Mouse (Mus musculus): ENCODE measurements at regions not wholly inside any gene's neighbourhood (a gene's known extent, or its start where the extent isn't known, plus 50 kb on each side); places are given as distances from the start of the nearest gene placed in this dataset.

DNA sequence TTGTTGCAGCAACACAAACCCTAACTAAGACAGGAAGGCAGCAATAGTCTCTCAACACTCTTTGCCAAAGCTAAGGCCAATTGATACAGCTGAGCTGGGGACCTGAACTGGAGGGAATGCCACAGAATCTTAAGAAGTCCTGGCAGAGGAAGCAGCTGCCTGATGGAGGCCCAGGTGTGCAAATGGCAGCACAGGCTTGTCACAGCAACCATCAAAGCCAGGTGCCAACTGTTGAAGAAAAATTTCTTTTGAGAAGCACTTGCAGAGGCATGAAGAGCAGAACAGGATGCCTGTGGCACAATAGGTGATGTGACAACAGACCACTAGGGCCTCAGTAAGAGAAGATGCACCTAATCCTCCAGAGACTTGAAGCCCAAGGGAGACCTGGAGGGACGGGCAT is 378.1 kb downstream of the Gsdmc2 start:
- H3K27ac ChIP-seq = no peak overlapping the region
- no peaks in the 10 kb centered on the region for H3K79me2 ChIP-seq (replicated peaks; ENCODE audit: control insufficient read depth, insufficient read depth, low read length)
- intact Hi-C loops (cut with DNase I) = no loop called here
- no peak for DNase-seq
- no peak for TF ChIP-seq CTCF (IDR thresholded peaks at IDR 0.05)
- TF ChIP-seq EP300 (IDR thresholded peaks at IDR 0.05; ENCODE audit: insufficient read depth, low read depth, low read length) = no peak
- TF ChIP-seq POLR2A (IDR thresholded peaks at IDR 0.05; ENCODE audit: insufficient read depth, low read depth, low read length) = no peak
- no peaks in the 10 kb centered on the region for H3K4me1 ChIP-seq (ENCODE audit: control insufficient read depth, insufficient read depth, low read length)
- no peaks in the 10 kb centered on the region for H3K36me3 ChIP-seq (ENCODE audit: control insufficient read depth, insufficient read depth, low read length)
- WGBS = 80% methylated on average over 1 of the region's 1 CpGs
- H3K27me3 ChIP-seq (ENCODE audit: control insufficient read depth, insufficient read depth, low read length) = no peaks in the 10 kb centered on the region
- H3K9ac ChIP-seq (ENCODE audit: low read depth, low read length) = no peak overlapping the region
- no peak overlapping the region for H3K4me3 ChIP-seq

DNA sequence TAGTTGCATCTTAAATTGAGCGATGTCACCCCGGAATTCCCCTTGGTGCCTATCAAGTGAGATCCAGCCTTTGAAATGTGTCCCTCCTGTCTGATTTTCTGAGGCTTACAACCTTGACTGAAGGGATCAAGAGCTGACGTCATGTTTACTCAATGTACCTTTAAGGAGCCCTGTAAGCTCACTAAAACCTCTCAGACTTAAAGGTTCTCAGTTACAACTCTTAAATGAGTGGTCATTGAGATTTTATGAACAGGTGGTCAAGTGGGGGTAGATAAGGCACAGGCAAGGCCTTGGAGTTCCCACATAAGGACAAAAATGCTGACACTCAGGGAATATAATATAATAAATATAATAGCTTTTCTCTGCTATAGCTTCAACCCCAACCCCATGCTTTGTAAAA is 392.4 kb downstream of the Gsdmc2 start:
- 91% methylated on average over 3 of the region's 3 CpGs for WGBS
- no peaks in the 10 kb centered on the region for H3K4me1 ChIP-seq (ENCODE audit: control insufficient read depth, insufficient read depth, low read length)
- TF ChIP-seq EP300 (IDR thresholded peaks at IDR 0.05; ENCODE audit: insufficient read depth, low read depth, low read length) (no peak), CTCF (IDR thresholded peaks at IDR 0.05) (no peak), POLR2A (IDR thresholded peaks at IDR 0.05; ENCODE audit: insufficient read depth, low read depth, low read length) (no peak)
- H3K36me3 ChIP-seq (ENCODE audit: control insufficient read depth, insufficient read depth, low read length) = no peaks in the 10 kb centered on the region
- no peak overlapping the region for H3K4me3 ChIP-seq
- no peaks in the 10 kb centered on the region for H3K79me2 ChIP-seq (replicated peaks; ENCODE audit: control insufficient read depth, insufficient read depth, low read length)
- intact Hi-C loops (cut with DNase I) = no loop called here
- H3K9ac ChIP-seq (ENCODE audit: low read depth, low read length) = no peak overlapping the region
- H3K27me3 ChIP-seq (ENCODE audit: control insufficient read depth, insufficient read depth, low read length) = no peaks in the 10 kb centered on the region
- no peak overlapping the region for H3K27ac ChIP-seq
- DNase-seq = no peak

- no peaks in the 10 kb centered on the region for H3K4me1 ChIP-seq (ENCODE audit: control insufficient read depth, insufficient read depth, low read length)
- H3K27me3 ChIP-seq (ENCODE audit: control insufficient read depth, insufficient read depth, low read length) = no peaks in the 10 kb centered on the region
- 78% methylated on average over 4 of the region's 4 CpGs for WGBS
- DNase-seq = no peak
- H3K9ac ChIP-seq (ENCODE audit: low read depth, low read length) = no peak overlapping the region
- H3K36me3 ChIP-seq (ENCODE audit: control insufficient read depth, insufficient read depth, low read length) = no peaks in the 10 kb centered on the region
- TF ChIP-seq CTCF (IDR thresholded peaks at IDR 0.05) (no peak), POLR2A (IDR thresholded peaks at IDR 0.05; ENCODE audit: insufficient read depth, low read depth, low read length) (no peak), EP300 (IDR thresholded peaks at IDR 0.05; ENCODE audit: insufficient read depth, low read depth, low read length) (no peak)
- no peak overlapping the region for H3K27ac ChIP-seq
- no peaks in the 10 kb centered on the region for H3K79me2 ChIP-seq (replicated peaks; ENCODE audit: control insufficient read depth, insufficient read depth, low read length)
- intact Hi-C loops (cut with DNase I) = no loop called here
- H3K4me3 ChIP-seq = no peak overlapping the region
Observed at GRCm38 (mm10) chr15:63446288-63446687, 398.7 kb downstream of the Gsdmc2 start.

- H3K27me3 ChIP-seq (ENCODE audit: control insufficient read depth, insufficient read depth, low read length) = no peaks in the 10 kb centered on the region
- H3K36me3 ChIP-seq (ENCODE audit: control insufficient read depth, insufficient read depth, low read length) = no peaks in the 10 kb centered on the region
- no peak overlapping the region for H3K27ac ChIP-seq
- no peaks in the 10 kb centered on the region for H3K4me1 ChIP-seq (ENCODE audit: control insufficient read depth, insufficient read depth, low read length)
- no peak for DNase-seq
- no peak overlapping the region for H3K4me3 ChIP-seq
- no peak for TF ChIP-seq POLR2A (IDR thresholded peaks at IDR 0.05; ENCODE audit: insufficient read depth, low read depth, low read length)
- no peak for TF ChIP-seq EP300 (IDR thresholded peaks at IDR 0.05; ENCODE audit: insufficient read depth, low read depth, low read length)
- no peak for TF ChIP-seq CTCF (IDR thresholded peaks at IDR 0.05)
- WGBS = 82% methylated on average over 4 of the region's 4 CpGs
- H3K79me2 ChIP-seq (replicated peaks; ENCODE audit: control insufficient read depth, insufficient read depth, low read length) = no peaks in the 10 kb centered on the region
- H3K9ac ChIP-seq (ENCODE audit: low read depth, low read length) = no peak overlapping the region
- intact Hi-C loops (cut with DNase I) = no loop called here
Observed at GRCm38 (mm10) chr15:63445016-63445415, 400.0 kb downstream of the Gsdmc2 start.

DNA sequence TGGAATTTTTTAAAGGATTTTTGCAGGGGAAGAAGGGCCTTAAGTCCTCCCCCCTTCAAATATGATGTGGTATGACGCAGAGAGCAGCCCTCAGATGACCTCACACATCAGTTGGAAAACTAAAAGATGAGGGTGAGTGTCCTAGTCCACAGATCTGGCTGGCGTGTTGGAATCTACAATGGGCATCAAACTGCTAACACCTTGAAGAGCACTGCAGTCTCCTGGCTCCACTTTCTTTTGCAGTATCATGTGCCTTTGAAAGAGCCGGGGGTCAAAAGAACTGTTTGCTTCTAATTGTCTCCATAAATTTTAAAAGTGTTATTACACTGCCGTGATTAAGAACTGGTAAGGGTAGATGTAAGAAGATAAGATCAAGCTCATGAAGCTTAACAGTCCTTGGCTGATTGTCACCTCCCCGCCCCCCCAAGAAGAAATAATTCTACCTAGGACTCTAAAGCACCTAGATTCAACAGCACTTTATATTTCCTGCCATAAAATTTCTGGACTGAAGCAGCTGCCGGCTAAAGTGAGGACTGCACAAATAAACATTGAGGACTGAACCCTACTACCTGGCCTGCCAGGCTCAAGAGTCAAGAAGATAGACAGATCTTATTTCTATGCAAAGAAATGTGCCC is 402.7 kb downstream of the Gsdmc2 start:
- no peak for DNase-seq
- no peaks in the 10 kb centered on the region for H3K36me3 ChIP-seq (ENCODE audit: control insufficient read depth, insufficient read depth, low read length)
- WGBS = 86% methylated on average over 6 of the region's 6 CpGs
- H3K27ac ChIP-seq = no peak overlapping the region
- no peaks in the 10 kb centered on the region for H3K79me2 ChIP-seq (replicated peaks; ENCODE audit: control insufficient read depth, insufficient read depth, low read length)
- no peak for TF ChIP-seq POLR2A (IDR thresholded peaks at IDR 0.05; ENCODE audit: insufficient read depth, low read depth, low read length)
- TF ChIP-seq CTCF (IDR thresholded peaks at IDR 0.05) = no peak
- no peak for TF ChIP-seq EP300 (IDR thresholded peaks at IDR 0.05; ENCODE audit: insufficient read depth, low read depth, low read length)
- intact Hi-C loops (cut with DNase I) = no loop called here
- no peak overlapping the region for H3K9ac ChIP-seq (ENCODE audit: low read depth, low read length)
- no peaks in the 10 kb centered on the region for H3K27me3 ChIP-seq (ENCODE audit: control insufficient read depth, insufficient read depth, low read length)
- no peak overlapping the region for H3K4me3 ChIP-seq
- H3K4me1 ChIP-seq (ENCODE audit: control insufficient read depth, insufficient read depth, low read length) = no peaks in the 10 kb centered on the region

DNA sequence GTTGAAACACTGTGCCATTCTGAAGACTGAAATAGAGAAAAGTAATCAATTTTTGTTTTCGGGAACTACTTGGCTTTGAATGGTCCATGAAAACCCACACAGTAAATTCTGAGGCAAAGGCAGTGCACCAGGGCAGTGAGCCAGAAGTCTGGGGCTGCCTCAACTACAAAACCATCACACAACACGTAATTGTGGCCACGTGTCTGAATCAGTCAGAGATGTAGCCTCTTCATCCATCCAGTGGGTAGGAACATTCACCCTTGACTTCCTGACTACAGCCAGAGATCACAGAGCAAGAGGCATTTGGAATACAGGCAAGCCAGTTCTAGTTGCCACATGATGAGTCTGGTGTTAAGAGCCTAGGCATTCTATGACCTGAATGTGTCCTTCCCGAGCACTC is 432.3 kb downstream of the Gsdmc2 start:
- Histone ChIP-seq H3K4me3 (no peak overlapping the region), H3K27ac (no peak overlapping the region), H3K9ac (ENCODE audit: low read depth, low read length) (no peak overlapping the region), H3K79me2 (replicated peaks; ENCODE audit: control insufficient read depth, insufficient read depth, low read length) (no peaks in the 10 kb centered on the region), H3K27me3 (ENCODE audit: control insufficient read depth, insufficient read depth, low read length) (no peaks in the 10 kb centered on the region), H3K36me3 (ENCODE audit: control insufficient read depth, insufficient read depth, low read length) (no peaks in the 10 kb centered on the region), H3K4me1 (ENCODE audit: control insufficient read depth, insufficient read depth, low read length) (no peaks in the 10 kb centered on the region)
- TF ChIP-seq EP300 (IDR thresholded peaks at IDR 0.05; ENCODE audit: insufficient read depth, low read depth, low read length) = no peak
- TF ChIP-seq POLR2A (IDR thresholded peaks at IDR 0.05; ENCODE audit: insufficient read depth, low read depth, low read length) = no peak
- no peak for TF ChIP-seq CTCF (IDR thresholded peaks at IDR 0.05)
- DNase-seq = no peak
- 82% methylated on average over 4 of the region's 4 CpGs for WGBS
- intact Hi-C loops (cut with DNase I) = no loop called here

Data from heart, adult 2 months (tissue).